Mouse (Mus musculus): ENCODE measurements around the gene Atp6ap1l.

Atp6ap1l gene

GRCm38 (mm10) chr13:90886568-90886983 lies 18.6 kb downstream of the Atp6ap1l start:
- peak; percentile 77 for DNase-seq (ENCODE audit: low spot score)

GRCm38 (mm10) chr13:90885856-90886532 lies 19.2 kb downstream of the Atp6ap1l start:
- DNase-seq (ENCODE audit: low spot score): no peak

GRCm38 (mm10) chr13:90881727-90882429 lies 23.3 kb downstream of the Atp6ap1l start:
- DNase-seq (ENCODE audit: low spot score): no peak

- no peak for DNase-seq (ENCODE audit: low spot score)
These were observed 33.6 kb downstream of the Atp6ap1l start for GRCm38 (mm10) chr13:90871579-90871978.

- DNase-seq (ENCODE audit: low spot score): no peak
These were observed 36.0 kb downstream of the Atp6ap1l start for GRCm38 (mm10) chr13:90869157-90869556.

- DNase-seq (ENCODE audit: low spot score): no peak
These were observed 43.0 kb downstream of the Atp6ap1l start for GRCm38 (mm10) chr13:90862138-90862537.

GRCm38 (mm10) chr13:90860888-90861431 lies 44.2 kb downstream of the Atp6ap1l start:
- no peak for DNase-seq (ENCODE audit: low spot score)

GRCm38 (mm10) chr13:90852727-90853630 lies 52.2 kb downstream of the Atp6ap1l start:
- no peak for DNase-seq (ENCODE audit: low spot score)

- DNase-seq (ENCODE audit: low spot score): no peak
These were observed 53.4 kb downstream of the Atp6ap1l start for GRCm38 (mm10) chr13:90851795-90852194.

GRCm38 (mm10) chr13:90844191-90844590 lies 61.0 kb downstream of the Atp6ap1l start:
- no peak for DNase-seq (ENCODE audit: low spot score)

- DNase-seq (ENCODE audit: low spot score): no peak
These were observed 61.7 kb downstream of the Atp6ap1l start for GRCm38 (mm10) chr13:90843412-90843811.

- no peak for DNase-seq (ENCODE audit: low spot score)
These were observed 64.0 kb downstream of the Atp6ap1l start for GRCm38 (mm10) chr13:90841213-90841553.

GRCm38 (mm10) chr13:90840530-90841212 lies 64.5 kb downstream of the Atp6ap1l start:
- DNase-seq (ENCODE audit: low spot score): peak; percentile 72

- no peak for DNase-seq (ENCODE audit: low spot score)
These were observed 71.4 kb downstream of the Atp6ap1l start for GRCm38 (mm10) chr13:90833641-90834207.
